Comparison of ENCODE assay signal across 12 mouse cellular contexts in the genomic region with DNA sequence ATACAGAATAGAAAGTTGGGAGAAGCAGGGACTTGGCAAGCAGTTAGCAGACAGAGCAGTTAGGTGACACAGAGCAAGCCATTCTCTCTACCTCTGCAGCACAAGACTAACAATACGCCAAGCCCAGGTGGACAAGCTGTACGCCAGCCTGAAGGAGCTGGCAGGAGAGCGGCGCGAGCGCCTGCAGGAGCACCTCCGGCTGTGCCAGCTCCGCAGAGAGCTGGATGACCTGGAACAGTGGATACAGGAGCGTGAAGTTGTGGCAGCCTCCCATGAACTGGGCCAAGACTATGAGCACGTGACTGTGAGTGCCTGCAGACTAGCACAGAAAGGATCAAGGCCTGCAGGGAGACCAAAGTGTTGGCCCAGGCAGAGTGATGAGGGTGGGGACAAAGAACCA. TPM values are rescaled to one million over a fixed set of nuclear protein-coding genes. Genes with fewer than 3 reads are reported as not detected.
A peak's percentile ranks its signal among the peaks of the same experiment; 100 is the strongest.
DNase-seq lines count a peak whose midpoint lies in the region.
"Had no signal": no experiment of that assay in that cellular context is flagged by ENCODE, and none has a peak within 500 bp of the region (broad histone marks: within the 10 kb centered on the region; RNA-seq: fewer than 3 reads in every experiment).

No protein-coding gene starts in this region.

- intact Hi-C loops in heart, postnatal 14 days (cut with DNase I): no loop called here

- DNase-seq in adrenal gland, postnatal 10 days: peak; percentile 21
- DNase-seq in adrenal gland, adult 8-10 months: no peak
- DNase-seq in heart, adult 11 months: peak; percentile 88
- no peak for DNase-seq in heart, postnatal 14 days
- peak; percentile 7 for DNase-seq in right cerebral cortex, postnatal 25 days
- DNase-seq in right cerebral cortex, postnatal 4 days: no peak
- DNase-seq in thymus, postnatal 0 days (ENCODE audit: low spot score): no peak
- DNase-seq in retina, postnatal 1 day: no peak
- DNase-seq: thymus, postnatal 25 days had no signal

RNA-seq across cellular contexts. Expression of gene Rbm4b, which starts 10.6 kb away (rescaled TPM):
- 10 to 100 TPM; 11.2 to 13.1 TPM for total RNA-seq in adrenal gland, postnatal 10 days (2021)
- 10 to 100 TPM; 14.3 to 16.5 (median 16.1) TPM for total RNA-seq in adrenal gland, adult 8-10 months (2022)
- total RNA-seq in heart, postnatal 14 days (2021): 1 to 10 TPM; 5.8 to 6.3 TPM
- polyA plus RNA-seq in thymus, postnatal 0 days (2015; fragmentation: Nextera tagmentation; extraction: Ambion mirVana): 39.1 and 49.0 TPM in 2 replicates

RNA-seq across cellular contexts. Expression of gene Sptbn2, which starts 34.7 kb away (rescaled TPM):
- 1 to 10 TPM; 4.7 to 7.3 TPM for total RNA-seq in adrenal gland, postnatal 10 days (2021)
- total RNA-seq in adrenal gland, adult 8-10 months (2022): 1 to 10 TPM in 3 of 4 experiments, under 1 TPM in 1; 0.99 to 3.5 (median 1.6) TPM
- under 1 TPM; 0.15 to 0.22 TPM for total RNA-seq in heart, postnatal 14 days (2021)
- polyA plus RNA-seq in thymus, postnatal 0 days (2015; fragmentation: Nextera tagmentation; extraction: Ambion mirVana): 0.09 and 0.13 TPM in 2 replicates

RNA-seq across cellular contexts. Expression of gene Gm960, which starts 47.2 kb away (rescaled TPM):
- under 1 TPM in 1 of 2 experiments, not detected in 1; 0.97 TPM for total RNA-seq in adrenal gland, postnatal 10 days (2021)
- 1 to 10 TPM in 1 of 4 experiments, under 1 TPM in 2, not detected in 1; 0.67 to 1.0 (median 0.94) TPM for total RNA-seq in adrenal gland, adult 8-10 months (2022)
- total RNA-seq in heart, postnatal 14 days (2021): not detected
- polyA plus RNA-seq in thymus, postnatal 0 days (2015; fragmentation: Nextera tagmentation; extraction: Ambion mirVana): 1.9 and 2.8 TPM in 2 replicates
- total RNA-seq: heart, adult 8-10 months had no signal
- polyA plus RNA-seq: large intestine, adult 2 months; macrophage had no signal

RNA-seq across cellular contexts. Expression of gene Rbm4, which starts 48.0 kb away (rescaled TPM):
- total RNA-seq in adrenal gland, postnatal 10 days (2021): 10 to 100 TPM; 50.6 to 60.8 TPM
- 10 to 100 TPM; 54.0 to 83.2 (median 62.0) TPM for total RNA-seq in adrenal gland, adult 8-10 months (2022)
- 10 to 100 TPM; 41.4 to 48.7 TPM for total RNA-seq in heart, postnatal 14 days (2021)
- 62.0 and 72.5 TPM in 2 replicates for polyA plus RNA-seq in thymus, postnatal 0 days (2015; fragmentation: Nextera tagmentation; extraction: Ambion mirVana)

Comparison
In these comparisons a context has a peak if more than half of its experiments do, and no peak if none do; other contexts are left out.
1. DNase-seq: peak in adrenal gland, postnatal 10 days (single experiment), heart, adult 11 months (single experiment) and right cerebral cortex, postnatal 25 days (single experiment); none in adrenal gland, adult 8-10 months (single experiment), heart, postnatal 14 days (0 of 2), right cerebral cortex, postnatal 4 days (single experiment), thymus, postnatal 0 days (single experiment) and retina, postnatal 1 day (single experiment).